Mouse (Mus musculus) spleen, adult 2 months (tissue): ENCODE results near the gene Fkbp4.

Experiments used
- CTCF ChIP-seq: fragments of 200-500 bp; IDR thresholded peaks from 2 replicates; pipeline ENCODE4 v1.5.1; 2011; ENCODE audit warnings: mild to moderate bottlenecking, inconsistent platforms; ENCODE audit not compliant: insufficient read depth, insufficient read length, insufficient replicate concordance; ENCODE audit errors: extremely low read depth
- POLR2A ChIP-seq: fragments of 200-500 bp; IDR thresholded peaks from 2 replicates; pipeline ENCODE4 v1.6.1; 2011; ENCODE audit warnings: low read depth, low read length, inconsistent platforms

- TF ChIP-seq CTCF = no peak
- no peak for TF ChIP-seq POLR2A
Observed at GRCm38 (mm10) chr6:128429300-128429699, 9.2 kb downstream of the Fkbp4 start.
